Mouse (Mus musculus) forebrain, embryonic 12.5 days (tissue): ENCODE results near the gene Spty2d1. TPM values are rescaled to one million over a fixed set of nuclear protein-coding genes. Genes with fewer than 3 reads are reported as not detected.
"Not testable (repeated sequence)": the region's sequence is repeated elsewhere in the genome, so short reads cannot be mapped to it uniquely, and the experiment has no call there.

Experiments
- ATAC-seq: fragments of 200-750 bp; cut with Nextera tagmentation; 2 replicates; pipeline ENCODE4 v1.8.0; 2017; ENCODE audit warnings: moderate TSS enrichment; ENCODE audit not compliant: low FRiP score
- H3K27ac ChIP-seq: fragments of 300-500 bp; sonication (generic); 2 replicates; pipeline ENCODE4 v1.5.1; 2016; ENCODE audit warnings: mild to moderate bottlenecking
- H3K27me3 ChIP-seq: fragments of 300-500 bp; sonication (generic); 2 replicates; pipeline ENCODE4 v1.6.1; 2016; ENCODE audit warnings: mild to moderate bottlenecking
- H3K36me3 ChIP-seq: fragments of 300-500 bp; sonication (generic); replicated peaks from 2 replicates; pipeline ENCODE4 v1.6.1; 2016; ENCODE audit warnings: mild to moderate bottlenecking
- H3K4me1 ChIP-seq: fragments of 300-500 bp; sonication (generic); 2 replicates; pipeline ENCODE4 v1.6.1; 2016
- H3K4me2 ChIP-seq: fragments of 300-500 bp; sonication (generic); 2 replicates; pipeline ENCODE4 v1.6.1; 2016; ENCODE audit warnings: mild to moderate bottlenecking, moderate library complexity
- H3K4me3 ChIP-seq: fragments of 300-500 bp; sonication (generic); replicated peaks from 2 replicates; pipeline ENCODE4 v1.5.1; 2016; ENCODE audit warnings: mild to moderate bottlenecking
- H3K9ac ChIP-seq: fragments of 300-500 bp; sonication (generic); 2 replicates; pipeline ENCODE4 v1.6.1; 2016; ENCODE audit warnings: mild to moderate bottlenecking
- H3K9me3 ChIP-seq: fragments of 300-500 bp; sonication (generic); 2 replicates; pipeline ENCODE4 v1.6.1; 2016
- WGBS: fragments of 180-500 bp; shearing (Covaris S2); methylation state at CpG from one replicate; pipeline ENCODE4 v1.1.7; 2016; 5-methylcytosine and 5-hydroxymethylcytosine counted together
- polyA plus RNA-seq: library from polyadenylated mRNA; unstranded; fragments of >200 nt; fragmentation: Nextera tagmentation; extraction: Ambion mirVana; gene quantifications from 2 replicates; pipeline ENCODE4 v1.2.1, GENCODE M21; 2016

Gene Spty2d1
- polyA plus RNA-seq, 1 experiment from 2014 or later, result 13.5 TPM

DNA sequence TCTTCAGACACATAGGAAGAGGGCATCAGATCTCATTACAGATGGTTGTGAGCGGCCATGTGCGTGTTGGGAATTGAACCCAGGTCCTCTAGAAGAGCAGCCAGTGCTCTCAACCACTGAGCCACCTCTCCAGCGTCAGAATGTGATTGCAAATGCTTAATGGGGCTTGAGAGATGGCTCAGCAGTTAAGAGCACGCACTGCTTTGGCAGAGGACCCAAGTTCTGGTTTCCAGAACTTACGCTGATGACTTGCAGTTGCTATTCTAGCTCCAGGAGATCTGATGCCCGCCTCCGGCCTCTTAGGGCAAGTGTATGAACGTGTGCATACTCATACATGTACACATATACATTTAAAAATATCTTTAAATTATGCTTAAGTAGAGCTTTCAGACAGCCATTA lies 27.2 kb upstream of the Spty2d1 start:
- Histone ChIP-seq H3K27ac (no peak overlapping the region), H3K9ac (no peak overlapping the region), H3K9me3 (no peaks in the 10 kb centered on the region), H3K4me2 (no peak overlapping the region), H3K4me3 (no peak overlapping the region), H3K4me1 (no peaks in the 10 kb centered on the region), H3K27me3 (no peaks in the 10 kb centered on the region), H3K36me3 (no peaks in the 10 kb centered on the region)
- 82% methylated on average over 8 of the region's 8 CpGs for WGBS
- no peak for ATAC-seq

DNA sequence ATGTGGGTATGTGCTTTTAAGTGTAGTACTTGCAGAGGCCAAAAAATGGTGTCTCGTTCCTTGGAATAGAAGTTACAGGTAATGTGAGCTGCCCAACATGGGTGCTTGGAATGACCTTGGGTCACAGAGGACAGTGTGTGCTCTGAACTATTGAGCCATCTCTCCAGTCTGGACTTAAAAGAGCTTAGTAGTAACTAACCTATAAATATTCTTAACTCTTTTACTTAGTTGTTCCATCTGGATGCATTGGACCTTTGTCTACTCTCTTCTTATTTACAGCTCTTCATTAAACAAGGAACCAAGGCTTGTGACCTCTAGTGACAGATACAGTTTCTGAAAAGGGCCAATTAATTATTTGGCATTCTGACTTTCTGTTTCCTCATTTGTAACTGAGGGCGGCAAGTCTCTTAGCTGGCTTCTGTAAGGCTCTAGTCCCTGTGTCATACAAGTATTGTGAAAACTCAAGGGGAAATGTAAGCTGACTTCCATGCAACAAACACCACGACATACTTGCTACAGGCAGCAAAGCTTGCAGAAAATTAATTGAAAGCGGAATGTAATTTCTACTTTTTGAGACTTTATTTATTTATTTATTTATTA lies 26.7 kb upstream of the Spty2d1 start:
- Histone ChIP-seq H3K36me3 (no peaks in the 10 kb centered on the region), H3K4me2 (no peak overlapping the region), H3K4me3 (no peak overlapping the region), H3K4me1 (no peaks in the 10 kb centered on the region), H3K9ac (no peak overlapping the region), H3K27me3 (no peaks in the 10 kb centered on the region), H3K9me3 (no peaks in the 10 kb centered on the region), H3K27ac (no peak overlapping the region)
- 85% methylated on average over 4 of the region's 4 CpGs for WGBS
- ATAC-seq, result no peak

DNA sequence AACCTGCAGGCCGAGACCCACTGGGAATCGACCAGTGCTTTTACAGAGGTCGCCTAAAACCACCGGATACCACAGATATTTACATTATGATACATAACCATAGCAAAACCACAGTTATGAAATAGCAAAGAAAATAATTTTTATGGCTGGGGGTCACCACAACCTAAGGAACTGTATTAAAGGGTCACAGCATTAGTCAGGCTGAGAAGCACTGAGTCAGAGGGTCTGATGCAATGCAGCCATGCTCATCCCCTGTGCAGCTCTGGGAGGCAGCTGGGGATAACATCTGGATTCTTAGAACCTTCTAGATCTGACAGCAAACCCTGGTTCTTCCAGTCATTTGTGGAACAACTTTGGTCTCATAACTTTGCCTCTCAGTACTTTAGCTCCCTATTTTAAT lies 23.2 kb upstream of the Spty2d1 start:
- WGBS, result 82% methylated on average over 4 of the region's 4 CpGs
- no peaks in the 10 kb centered on the region for H3K9me3 ChIP-seq
- no peak overlapping the region for H3K4me2 ChIP-seq
- H3K9ac ChIP-seq, result no peak overlapping the region
- H3K4me3 ChIP-seq, result no peak overlapping the region
- ATAC-seq, result no peak
- H3K36me3 ChIP-seq, result no peaks in the 10 kb centered on the region
- no peaks in the 10 kb centered on the region for H3K27me3 ChIP-seq
- H3K27ac ChIP-seq, result no peak overlapping the region
- no peaks in the 10 kb centered on the region for H3K4me1 ChIP-seq

DNA sequence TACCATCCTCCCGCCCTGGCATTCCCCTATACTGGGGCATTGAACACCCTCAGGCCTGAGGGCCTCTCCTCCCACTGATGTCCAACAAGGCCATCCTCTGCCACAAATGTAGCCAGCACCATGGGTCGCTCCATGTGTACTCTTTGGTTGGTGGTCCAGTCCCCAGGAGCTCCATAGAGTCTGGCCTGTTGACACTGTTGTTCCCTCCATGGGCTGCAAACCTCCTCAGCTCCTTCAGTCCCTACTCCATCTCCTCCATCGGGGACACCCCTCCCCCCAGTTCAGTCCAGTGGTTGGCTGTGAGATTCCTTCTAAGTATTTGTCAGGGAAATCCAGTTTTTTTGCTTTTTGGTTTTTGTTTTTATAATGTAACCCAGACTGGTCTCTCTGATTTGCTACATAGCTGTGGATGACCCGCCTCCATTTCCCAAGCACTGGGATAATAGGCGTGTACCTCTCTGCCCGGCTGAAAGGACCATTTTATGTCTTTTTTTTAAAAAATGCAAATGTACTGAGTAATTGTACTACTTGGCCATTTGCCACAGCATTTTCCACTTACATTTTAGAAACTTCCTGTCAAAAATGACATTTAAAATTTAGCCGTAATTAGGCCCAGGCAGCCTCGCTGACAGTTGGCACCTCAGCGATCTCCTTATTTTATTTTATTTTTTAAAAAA lies 22.4 kb upstream of the Spty2d1 start:
- 79% methylated on average over 9 of the region's 9 CpGs for WGBS
- Histone ChIP-seq H3K9me3 (no peaks in the 10 kb centered on the region), H3K9ac (no peak overlapping the region), H3K27me3 (no peaks in the 10 kb centered on the region), H3K4me1 (no peaks in the 10 kb centered on the region), H3K4me2 (no peak overlapping the region), H3K36me3 (no peaks in the 10 kb centered on the region), H3K4me3 (no peak overlapping the region), H3K27ac (no peak overlapping the region)
- no peak for ATAC-seq

DNA sequence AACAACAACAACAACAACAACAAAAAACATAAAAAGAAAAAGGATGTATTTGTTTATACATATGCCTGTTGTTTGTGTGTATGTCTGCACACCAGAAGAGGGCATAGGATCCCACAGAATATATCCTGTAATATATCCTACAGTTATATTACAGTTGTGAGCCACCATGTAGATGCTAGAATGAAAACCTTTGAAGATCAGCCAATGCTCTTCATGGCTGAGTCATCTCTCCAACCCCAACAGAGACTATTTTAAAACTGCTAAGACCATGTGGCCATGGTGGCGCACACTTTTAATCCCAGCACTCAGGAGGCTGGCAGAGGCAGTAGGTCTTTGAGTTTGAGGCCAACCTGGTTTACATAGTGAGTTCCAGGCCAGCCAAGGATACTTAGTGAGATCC lies 19.3 kb upstream of the Spty2d1 start:
- no peaks in the 10 kb centered on the region for H3K36me3 ChIP-seq
- H3K4me3 ChIP-seq, result no peak overlapping the region
- no peaks in the 10 kb centered on the region for H3K27me3 ChIP-seq
- no peak overlapping the region for H3K4me2 ChIP-seq
- ATAC-seq, result no peak
- H3K4me1 ChIP-seq, result no peaks in the 10 kb centered on the region
- H3K9me3 ChIP-seq, result no peaks in the 10 kb centered on the region
- no peak overlapping the region for H3K27ac ChIP-seq
- WGBS, result 94% methylated on average over 1 of the region's 1 CpGs
- H3K9ac ChIP-seq, result no peak overlapping the region

DNA sequence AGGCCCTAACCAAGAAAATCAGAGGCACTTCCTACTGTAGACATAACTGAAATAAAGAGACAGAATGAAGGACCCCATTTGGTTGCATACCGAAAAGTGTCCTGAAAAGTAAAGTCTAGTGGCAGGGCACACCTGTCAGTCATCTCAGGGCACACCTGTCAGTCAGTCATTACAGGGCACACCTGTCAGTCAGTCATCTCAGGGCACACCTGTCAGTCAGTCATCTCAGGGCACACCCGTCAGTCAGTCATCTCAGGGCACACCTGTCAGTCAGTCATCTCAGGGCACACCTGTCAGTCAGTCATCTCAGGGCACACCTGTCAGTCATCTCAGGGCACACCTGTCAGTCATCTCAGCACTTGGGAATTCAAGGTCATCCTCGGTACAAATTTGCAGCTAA lies 18.7 kb upstream of the Spty2d1 start:
- not testable (repeated sequence) for H3K4me1 ChIP-seq, H3K9ac ChIP-seq, H3K27ac ChIP-seq, H3K36me3 ChIP-seq, H3K4me2 ChIP-seq, H3K4me3 ChIP-seq, ATAC-seq, H3K27me3 ChIP-seq, H3K9me3 ChIP-seq
- 85% methylated on average over 3 of the region's 3 CpGs for WGBS

DNA sequence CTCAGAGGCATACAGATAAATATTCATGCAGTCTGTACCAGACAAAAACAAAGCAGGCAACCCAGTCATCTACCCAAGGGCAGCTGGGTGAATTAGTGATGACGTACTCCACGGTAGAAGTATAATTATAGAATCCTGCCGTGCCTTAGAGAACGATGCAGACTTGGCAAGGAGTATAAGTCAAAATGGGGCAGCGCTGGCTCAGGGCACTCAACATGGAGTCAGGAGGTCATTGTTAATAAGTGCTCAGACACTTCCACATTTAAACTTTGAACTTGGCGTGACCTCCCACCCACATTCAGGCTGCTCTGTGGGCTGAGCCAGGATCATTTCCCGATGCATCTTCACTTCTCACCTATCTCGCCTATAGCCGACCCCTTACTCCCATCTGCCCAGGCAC lies 17.2 kb upstream of the Spty2d1 start:
- H3K4me1 ChIP-seq, result no peaks in the 10 kb centered on the region
- H3K27me3 ChIP-seq, result no peaks in the 10 kb centered on the region
- no peak overlapping the region for H3K27ac ChIP-seq
- ATAC-seq, result no peak
- no peak overlapping the region for H3K9ac ChIP-seq
- no peaks in the 10 kb centered on the region for H3K9me3 ChIP-seq
- WGBS, result 71% methylated on average over 9 of the region's 9 CpGs
- H3K4me3 ChIP-seq, result no peak overlapping the region
- no peak overlapping the region for H3K4me2 ChIP-seq
- H3K36me3 ChIP-seq, result no peaks in the 10 kb centered on the region

DNA sequence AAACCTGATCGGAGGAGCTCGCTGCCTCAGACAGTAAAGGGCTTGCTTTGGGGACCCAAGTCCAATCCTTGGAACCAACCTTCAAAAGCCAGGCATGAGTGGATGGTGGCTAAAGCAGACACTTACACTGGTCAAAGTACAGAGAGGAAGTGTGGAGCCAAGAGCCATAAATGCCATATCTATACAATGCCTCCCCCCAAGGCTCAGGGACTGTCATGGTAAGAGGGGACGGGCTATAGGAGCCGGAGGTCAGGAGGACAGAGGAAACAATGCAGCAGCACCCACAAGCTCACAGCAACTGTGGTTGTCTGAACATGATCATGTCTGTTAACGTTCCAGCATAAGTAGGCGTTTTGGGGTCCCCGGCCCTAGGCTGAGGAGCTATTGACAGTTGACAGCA lies 16.2 kb upstream of the Spty2d1 start:
- no peak for ATAC-seq
- Histone ChIP-seq H3K4me3 (no peak overlapping the region), H3K4me2 (no peak overlapping the region), H3K9ac (no peak overlapping the region), H3K4me1 (no peaks in the 10 kb centered on the region), H3K27ac (no peak overlapping the region), H3K9me3 (no peaks in the 10 kb centered on the region), H3K27me3 (no peaks in the 10 kb centered on the region), H3K36me3 (no peaks in the 10 kb centered on the region)
- 93% methylated on average over 7 of the region's 7 CpGs for WGBS

DNA sequence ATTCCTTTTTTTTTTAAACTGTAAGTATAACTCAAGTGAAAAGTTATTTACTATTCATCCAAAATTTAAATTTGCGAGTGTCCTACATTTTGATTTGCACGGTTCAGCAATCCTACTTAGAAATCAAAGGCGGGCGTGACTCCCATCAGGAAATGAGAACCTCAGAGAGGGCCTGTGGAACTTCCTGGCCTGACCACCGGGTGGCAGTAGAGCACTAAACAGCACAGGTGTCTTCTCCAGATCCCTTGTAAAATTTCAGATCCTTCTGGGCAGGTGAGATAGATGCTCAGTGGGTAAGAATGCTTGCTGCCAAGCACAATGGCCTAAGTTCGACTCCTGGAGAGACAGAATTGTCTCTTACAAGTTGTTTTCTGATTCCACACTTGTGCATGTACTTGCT lies 15.3 kb upstream of the Spty2d1 start:
- ATAC-seq, result peak; percentile 71; the same call in 1 of the 2 replicates
- Histone ChIP-seq H3K9ac (no peak overlapping the region), H3K27ac (no peak overlapping the region), H3K4me3 (no peak overlapping the region), H3K36me3 (no peaks in the 10 kb centered on the region), H3K27me3 (no peaks in the 10 kb centered on the region), H3K4me2 (no peak overlapping the region), H3K9me3 (no peaks in the 10 kb centered on the region), H3K4me1 (no peaks in the 10 kb centered on the region)
- 19% methylated on average over 6 of the region's 6 CpGs for WGBS

DNA sequence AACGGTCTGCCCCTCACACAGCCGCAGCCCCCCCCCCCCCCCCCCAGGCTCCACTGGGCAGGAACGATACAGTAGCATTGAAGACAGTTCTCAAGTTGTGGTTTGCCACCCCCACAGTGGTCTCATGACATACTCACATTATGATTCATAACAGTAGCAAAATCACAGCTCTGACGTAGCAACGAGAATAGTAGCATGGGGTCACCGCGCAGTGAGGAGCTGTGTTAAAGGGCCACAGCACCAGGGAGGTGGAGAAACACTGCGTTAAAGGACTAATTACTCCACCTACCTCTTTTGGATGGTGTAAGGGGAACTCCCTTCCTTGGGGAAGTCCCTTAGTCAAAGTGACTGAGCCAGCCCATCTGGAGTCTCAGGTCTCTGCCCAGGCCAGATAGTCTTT lies 14.3 kb upstream of the Spty2d1 start:
- Histone ChIP-seq H3K9me3 (no peaks in the 10 kb centered on the region), H3K36me3 (no peaks in the 10 kb centered on the region), H3K4me2 (no peak overlapping the region), H3K27me3 (no peaks in the 10 kb centered on the region), H3K4me3 (no peak overlapping the region), H3K9ac (no peak overlapping the region), H3K27ac (no peak overlapping the region), H3K4me1 (no peaks in the 10 kb centered on the region)
- no peak for ATAC-seq
- 71% methylated on average over 8 of the region's 8 CpGs for WGBS

DNA sequence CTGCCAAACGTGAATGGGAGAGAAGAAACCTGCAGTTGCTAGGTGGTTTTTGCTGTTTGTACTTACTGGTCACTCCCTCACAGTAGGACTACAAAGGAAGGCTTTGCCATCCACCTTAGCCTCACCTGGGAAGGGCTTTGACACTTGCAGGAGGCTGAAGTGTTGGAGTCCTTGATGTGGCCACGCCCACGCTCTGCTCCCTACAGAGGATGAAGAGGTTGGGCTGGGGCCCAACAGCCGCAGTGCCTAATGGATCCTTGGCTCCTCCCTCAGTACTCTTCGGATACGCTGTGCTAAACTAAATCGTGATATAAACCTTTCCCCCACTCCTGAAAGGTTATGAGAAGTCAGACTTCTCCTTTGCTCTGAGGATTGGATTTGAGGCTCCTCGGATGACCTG lies 12.7 kb upstream of the Spty2d1 start:
- Histone ChIP-seq H3K36me3 (no peaks in the 10 kb centered on the region), H3K9me3 (no peaks in the 10 kb centered on the region), H3K9ac (no peak overlapping the region), H3K27ac (no peak overlapping the region), H3K4me2 (no peak overlapping the region), H3K4me1 (no peaks in the 10 kb centered on the region), H3K4me3 (no peak overlapping the region), H3K27me3 (no peaks in the 10 kb centered on the region)
- WGBS, result 13% methylated on average over 8 of the region's 8 CpGs
- ATAC-seq, result no peak

DNA sequence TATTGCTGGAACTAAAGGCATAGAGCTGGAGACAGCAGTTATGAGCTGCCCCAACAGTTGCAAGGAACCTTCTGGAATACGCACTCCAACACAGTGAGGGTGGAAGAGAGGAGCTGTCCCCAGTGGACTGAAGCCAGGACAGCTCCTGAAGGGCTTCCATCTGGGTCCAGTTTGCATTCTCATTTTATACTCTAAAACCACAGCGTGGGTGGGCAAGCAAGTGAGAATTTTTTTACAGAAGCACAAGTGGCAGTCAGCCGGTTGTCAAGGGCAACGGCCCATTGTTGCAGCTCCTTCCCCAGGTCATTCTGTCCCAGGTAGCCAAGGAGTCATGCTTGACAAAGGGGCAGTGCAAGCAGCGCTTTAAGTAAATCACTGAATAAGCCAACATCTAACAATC lies 11.4 kb upstream of the Spty2d1 start:
- Histone ChIP-seq H3K4me1 (peaks cover 10% of the 10 kb centered on the region), H3K27ac (no peak overlapping the region), H3K4me2 (no peak overlapping the region), H3K9ac (no peak overlapping the region), H3K4me3 (no peak overlapping the region), H3K36me3 (no peaks in the 10 kb centered on the region), H3K27me3 (no peaks in the 10 kb centered on the region), H3K9me3 (no peaks in the 10 kb centered on the region)
- ATAC-seq, result no peak
- WGBS, result 66% methylated on average over 5 of the region's 5 CpGs

DNA sequence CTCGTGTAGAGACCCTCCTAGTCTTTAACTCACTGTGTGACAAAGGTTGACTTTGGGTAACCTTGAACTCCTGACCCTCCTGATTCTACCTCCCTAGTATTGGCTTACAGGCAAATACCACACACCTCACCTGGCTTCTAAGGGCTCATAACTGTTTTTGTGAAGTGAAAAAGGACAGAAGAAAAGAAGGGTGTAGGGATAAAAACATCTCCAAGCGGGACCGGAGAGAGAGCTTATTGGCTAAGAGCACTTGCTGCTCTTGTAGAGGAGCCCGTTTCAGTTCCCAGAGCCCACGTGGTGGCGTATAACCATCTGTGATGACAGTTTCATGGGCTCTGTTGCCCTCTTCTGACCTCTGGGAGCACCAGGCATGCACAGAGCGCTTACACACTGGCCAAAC lies 8.9 kb upstream of the Spty2d1 start:
- Histone ChIP-seq H3K4me1 (peaks cover 10% of the 10 kb centered on the region), H3K27ac (no peak overlapping the region), H3K27me3 (no peaks in the 10 kb centered on the region), H3K4me2 (no peak overlapping the region), H3K9me3 (no peaks in the 10 kb centered on the region), H3K4me3 (no peak overlapping the region), H3K36me3 (no peaks in the 10 kb centered on the region), H3K9ac (no peak overlapping the region)
- no peak for ATAC-seq
- WGBS, result 74% methylated on average over 7 of the region's 7 CpGs
